18 mouse cellular contexts compared by ENCODE assay signal in genomic region chr6:120628963-120629362, GRCm38 (mm10). TPM values are rescaled to one million over a fixed set of nuclear protein-coding genes. Genes with fewer than 3 reads are reported as not detected.
DNase-seq lines count a peak whose midpoint lies in the region; ATAC-seq lines count a peak whose summit lies in the region.
"Had no signal": no experiment of that assay in that cellular context is flagged by ENCODE, and none has a peak within 500 bp of the region (broad histone marks: within the 10 kb centered on the region; RNA-seq: fewer than 3 reads in every experiment).

No protein-coding gene starts in this region.

- no peaks in the 10 kb centered on the region for H3K36me3 ChIP-seq in kidney, embryonic 15.5 days
- H3K36me3 ChIP-seq: embryonic facial prominence, embryonic 15.5 days; limb, embryonic 15.5 days; midbrain, embryonic 15.5 days had no signal

- peaks cover 6% of the 10 kb centered on the region for H3K4me1 ChIP-seq in kidney, embryonic 15.5 days
- H3K4me1 ChIP-seq: embryonic facial prominence, embryonic 15.5 days; limb, embryonic 15.5 days; megakaryocyte, embryonic 14.5 days; midbrain, embryonic 15.5 days had no signal

- H3K27me3 ChIP-seq in kidney, embryonic 15.5 days, result no peaks in the 10 kb centered on the region
- H3K27me3 ChIP-seq: embryonic facial prominence, embryonic 15.5 days; limb, embryonic 15.5 days; midbrain, embryonic 15.5 days had no signal

- 74% methylated on average over 2 of the region's 2 CpGs for WGBS in kidney, embryonic 15.5 days

- no peak for DNase-seq in frontal cortex, postnatal 10 days (ENCODE audit: low spot score in 2 of 2)
- DNase-seq in layer of hippocampus, adult 11-12 months (ENCODE audit: low spot score), result peak; percentile 25
- DNase-seq in layer of hippocampus, postnatal 25 days (ENCODE audit: extremely low spot score in 1 of 2, low spot score in 1 of 2), result no peak
- peak; percentile 39 for DNase-seq in NIH3T3 (ENCODE audit: low read depth)
- peak; percentile 11 for DNase-seq in layer of hippocampus, adult 9-10 months (ENCODE audit: low spot score)
- no peak for DNase-seq in gastrocnemius, postnatal 14 days
- DNase-seq: cerebellum, adult 9-11 months; heart, adult 11 months; kidney, adult 18-20 months; retina, postnatal 1 day; thymus, adult 18-20 months had no signal

- H3K9ac ChIP-seq in kidney, embryonic 15.5 days, result no peak overlapping the region
- H3K9ac ChIP-seq: embryonic facial prominence, embryonic 15.5 days; limb, embryonic 15.5 days; midbrain, embryonic 15.5 days had no signal

- ATAC-seq in frontal cortex, adult (ENCODE audit: low TSS enrichment), result peak; percentile 64; the same call in 1 of the 2 replicates
- ATAC-seq in kidney, embryonic 15.5 days (replicated peaks; ENCODE audit: low FRiP score), result no peak
- ATAC-seq: hindbrain, postnatal 0 days; midbrain, embryonic 15.5 days had no signal

- H3K9me3 ChIP-seq in kidney, embryonic 15.5 days (replicated peaks), result no peaks in the 10 kb centered on the region
- H3K9me3 ChIP-seq: embryonic facial prominence, embryonic 15.5 days; limb, embryonic 15.5 days; megakaryocyte, embryonic 14.5 days; midbrain, embryonic 15.5 days had no signal

- intact Hi-C loops in gastrocnemius, postnatal 14 days (cut with DNase I; ENCODE audit: low total_unique reads), result no loop called here

- H3K4me2 ChIP-seq in kidney, embryonic 15.5 days, result no peak overlapping the region
- H3K4me2 ChIP-seq: embryonic facial prominence, embryonic 15.5 days; limb, embryonic 15.5 days; midbrain, embryonic 15.5 days had no signal

- no peak overlapping the region for H3K27ac ChIP-seq in kidney, embryonic 15.5 days
- H3K27ac ChIP-seq: embryonic facial prominence, embryonic 15.5 days; hindbrain, postnatal 0 days; limb, embryonic 15.5 days; midbrain, embryonic 15.5 days had no signal

- no peak overlapping the region for H3K4me3 ChIP-seq in kidney, embryonic 15.5 days (replicated peaks)
- H3K4me3 ChIP-seq: embryonic facial prominence, embryonic 15.5 days; limb, embryonic 15.5 days; megakaryocyte, embryonic 14.5 days; midbrain, embryonic 15.5 days had no signal

RNA-seq across cellular contexts. Expression of gene Cecr2, which starts 37.2 kb away (rescaled TPM):
- 10 to 100 TPM in 1 of 2 experiments, 1 to 10 TPM in 1; 9.6 to 13.5 TPM for total RNA-seq in layer of hippocampus, postnatal 25 days (2021)
- 10 to 100 TPM; 10.2 to 11.0 TPM for total RNA-seq in gastrocnemius, postnatal 14 days (2021)
- 5.9 and 6.7 TPM in 2 replicates for polyA plus RNA-seq in kidney, embryonic 15.5 days (2015; fragmentation: Nextera tagmentation; extraction: Ambion mirVana)

Comparison
In these comparisons a context has a peak if more than half of its experiments do, and no peak if none do; other contexts are left out.
1. DNase-seq: peak in layer of hippocampus, adult 11-12 months (single experiment), NIH3T3 (single experiment) and layer of hippocampus, adult 9-10 months (single experiment); none in frontal cortex, postnatal 10 days (0 of 2), layer of hippocampus, postnatal 25 days (0 of 2) and gastrocnemius, postnatal 14 days (single experiment).